Mouse (Mus musculus): ENCODE results near the gene Kif20b.
A peak's percentile ranks its signal among the peaks of the same experiment; 100 is the strongest.

The Kif20b gene

GRCm38 (mm10) chr19:34921652-34922602 is at the start of gene Kif20b:
Gene Kif20b (plus strand): TSS chr19:34922361.
- DNase-seq, result peak; percentile 94

DNA sequence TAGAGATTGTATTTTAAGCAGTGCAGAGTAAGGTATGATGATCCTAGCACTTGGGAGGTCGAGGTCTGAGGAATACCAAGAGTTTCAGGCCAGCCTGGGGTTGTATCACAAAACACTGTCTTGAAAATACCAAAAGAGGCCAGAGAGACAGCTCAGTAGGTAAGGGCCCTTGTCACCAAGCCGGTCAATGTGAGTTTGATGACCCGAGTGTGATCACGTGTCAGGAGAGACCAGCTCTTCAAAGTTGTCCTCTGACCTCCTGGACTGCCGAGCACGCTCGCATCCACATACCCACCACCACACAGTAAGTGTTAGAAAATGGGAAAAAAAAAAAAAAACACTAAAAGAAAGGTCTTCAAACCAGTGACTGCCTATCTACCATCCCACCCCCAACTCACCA is 45.5 kb upstream of the Kif20b start:
- DNase-seq, result no peak

GRCm38 (mm10) chr19:34877898-34878602 is 44.1 kb upstream of the Kif20b start:
- DNase-seq, result peak; percentile 87 to 91

GRCm38 (mm10) chr19:34878603-34879541 is 43.3 kb upstream of the Kif20b start, which contains the start of gene Pank1:
Gene Pank1 (minus strand): TSS chr19:34879455.
- peak; percentile 74 to 80 for DNase-seq

- DNase-seq, result no peak
These were observed 42.5 kb upstream of the Kif20b start for GRCm38 (mm10) chr19:34879624-34880023.

- no peak for DNase-seq
These were observed 41.0 kb upstream of the Kif20b start for GRCm38 (mm10) chr19:34881160-34881559.

GRCm38 (mm10) chr19:34882443-34882842 is 39.7 kb upstream of the Kif20b start:
- DNase-seq, result no peak

DNA sequence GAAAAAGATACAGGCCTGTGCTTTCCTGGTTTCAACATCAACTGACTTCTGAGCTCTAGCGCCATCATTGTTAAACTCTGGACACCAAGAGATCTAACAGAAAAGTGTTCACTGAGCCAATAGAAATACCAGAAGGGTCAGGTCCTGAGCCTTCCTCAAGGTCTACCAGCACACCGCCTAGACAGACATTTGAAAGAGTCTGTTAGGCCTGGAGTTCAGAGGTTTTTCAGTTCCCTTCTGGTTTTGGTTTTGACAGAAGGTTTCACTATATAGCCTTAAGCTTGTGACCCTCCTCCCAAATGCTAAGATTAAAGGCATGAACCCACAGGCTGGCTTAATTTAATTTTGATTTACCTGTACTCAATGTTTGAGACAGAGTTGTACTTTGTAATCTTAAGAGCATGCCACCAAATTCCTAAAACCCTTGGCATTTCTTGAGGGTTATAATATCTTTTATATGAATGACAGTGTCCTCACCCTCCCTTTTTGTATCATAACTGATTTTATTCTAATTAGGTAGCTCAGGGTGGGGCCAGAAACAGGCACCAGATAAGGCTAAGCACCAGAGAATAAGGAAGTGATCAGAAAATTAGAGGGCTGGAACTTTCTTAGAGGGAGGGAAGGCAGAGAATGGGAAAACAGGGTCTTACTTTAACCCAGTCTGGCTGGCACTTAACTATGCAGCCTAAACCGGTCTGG is 38.5 kb upstream of the Kif20b start:
- no peak for DNase-seq

GRCm38 (mm10) chr19:34886324-34886723 is 35.8 kb upstream of the Kif20b start:
- DNase-seq, result no peak

GRCm38 (mm10) chr19:34890981-34891380 is 31.2 kb upstream of the Kif20b start:
- peak; percentile 6 to 59 for DNase-seq

GRCm38 (mm10) chr19:34891590-34891989 is 30.6 kb upstream of the Kif20b start:
- DNase-seq, result no peak

DNA sequence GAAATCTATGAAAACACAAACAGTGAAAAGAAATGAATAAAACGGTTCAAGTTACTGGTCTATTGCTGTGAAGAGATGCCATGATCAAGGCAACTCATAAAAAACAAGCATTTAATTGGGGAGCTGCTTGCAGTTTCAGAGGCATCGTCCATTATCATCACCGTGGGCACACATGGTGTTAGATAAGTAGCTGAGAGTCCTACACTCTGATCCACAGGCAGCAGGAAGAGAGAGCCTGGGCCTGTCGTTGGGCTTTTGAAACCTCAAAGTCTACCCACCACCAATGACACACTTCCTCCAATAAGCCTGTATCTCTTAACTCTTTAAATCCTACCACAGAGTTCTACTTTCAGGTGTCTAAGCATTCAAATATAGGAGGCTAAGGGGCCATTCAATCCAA is 27.1 kb upstream of the Kif20b start:
- DNase-seq, result no peak

DNA sequence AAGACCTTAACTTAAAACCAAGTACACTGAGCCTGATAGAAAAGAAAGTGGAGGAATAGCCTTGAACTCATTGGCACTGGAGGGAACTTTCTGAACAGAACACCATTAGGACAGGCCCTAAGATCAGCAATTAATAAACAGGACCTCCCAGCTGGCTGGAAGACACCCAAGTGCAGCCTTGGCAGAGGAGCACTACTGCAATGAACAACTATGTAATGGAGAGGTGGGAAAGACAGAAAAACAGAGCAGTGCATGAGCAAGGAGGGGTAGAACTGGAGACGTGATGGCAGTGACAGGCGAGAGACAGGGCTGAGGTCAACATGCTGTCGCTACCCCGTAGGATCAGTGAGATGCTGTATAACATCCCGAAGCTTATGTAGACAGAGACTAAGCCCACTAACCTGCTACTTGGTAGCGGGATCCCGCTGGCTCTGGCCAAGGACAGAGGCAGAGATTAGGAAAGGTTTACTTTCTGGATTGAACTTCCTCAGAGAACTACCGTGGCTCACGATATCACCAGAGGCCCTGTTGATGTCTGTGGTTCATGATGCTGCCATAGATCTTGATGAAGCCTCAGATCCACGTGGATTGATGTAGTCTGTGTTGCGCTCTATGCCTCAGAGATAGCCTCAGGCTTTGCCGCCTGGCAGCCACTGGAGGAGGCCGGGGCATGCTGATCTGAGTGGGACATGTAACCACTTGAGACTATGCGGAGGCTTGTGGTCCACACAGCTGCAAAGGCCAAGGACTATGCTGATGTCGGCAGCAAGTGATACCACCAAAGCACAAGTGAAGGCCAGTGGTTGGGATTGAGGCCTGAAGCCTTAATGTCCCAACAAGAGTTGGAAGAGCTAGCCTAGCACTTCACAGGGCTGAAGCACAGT is 24.8 kb upstream of the Kif20b start:
- DNase-seq, result peak; percentile 37 to 81

DNA sequence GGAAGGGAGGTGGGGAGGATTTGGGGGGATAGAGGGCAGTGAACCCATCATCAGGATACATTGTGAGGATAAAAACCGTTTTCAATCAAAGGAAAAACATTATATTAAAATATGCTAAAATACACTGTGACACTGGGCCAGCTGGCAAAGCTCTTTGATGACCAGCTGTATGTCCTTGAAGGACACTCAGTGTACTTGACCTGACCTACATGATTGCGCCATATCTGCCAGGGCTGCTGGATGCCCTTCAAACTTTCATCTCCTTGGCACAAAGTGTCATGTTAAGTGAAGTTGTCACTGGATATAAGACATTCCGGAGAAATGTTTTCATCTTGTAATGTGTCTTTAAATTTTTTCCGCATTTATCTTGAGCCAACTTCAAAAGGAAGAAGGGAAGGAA is 23.2 kb upstream of the Kif20b start:
- peak; percentile 67 to 81 for DNase-seq

DNA sequence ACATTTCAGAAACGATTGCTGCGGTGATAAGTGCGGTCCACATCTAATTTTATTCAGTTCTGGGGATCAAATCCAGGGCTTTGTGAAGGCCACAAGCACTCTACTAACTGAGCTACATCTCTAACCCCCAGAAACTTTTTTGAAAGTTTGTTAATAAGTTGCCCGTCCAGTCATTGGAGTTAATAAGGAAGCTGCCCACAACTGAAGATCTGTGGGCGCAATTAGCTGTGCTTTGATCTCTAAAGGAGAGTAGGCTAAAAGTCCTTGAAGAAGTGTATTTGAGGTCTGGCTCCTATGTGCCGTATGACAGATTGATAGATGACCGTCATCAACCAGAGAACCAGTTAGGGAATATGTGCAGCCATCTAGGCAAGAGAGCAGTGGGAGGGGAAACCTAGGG is 20.9 kb upstream of the Kif20b start:
- DNase-seq, result no peak

DNA sequence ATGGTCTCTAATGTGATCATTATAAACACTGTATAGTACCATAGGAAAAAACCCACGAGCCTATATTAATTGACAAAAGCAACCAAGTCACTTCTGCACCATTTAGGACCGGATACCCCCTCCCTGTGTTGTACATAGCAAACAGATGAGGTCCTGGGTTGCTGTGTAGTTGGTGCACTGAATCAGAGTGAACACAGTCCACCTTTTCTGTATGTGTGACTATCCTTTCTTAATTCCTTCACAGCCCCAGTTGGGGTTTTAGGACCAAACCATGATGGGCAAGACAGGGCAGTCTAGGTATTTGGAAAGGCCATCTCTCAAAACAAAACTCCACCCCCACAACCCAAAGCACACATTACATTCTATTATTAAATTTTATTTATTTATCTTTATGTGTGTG is 20.4 kb upstream of the Kif20b start:
- no peak for DNase-seq

DNA sequence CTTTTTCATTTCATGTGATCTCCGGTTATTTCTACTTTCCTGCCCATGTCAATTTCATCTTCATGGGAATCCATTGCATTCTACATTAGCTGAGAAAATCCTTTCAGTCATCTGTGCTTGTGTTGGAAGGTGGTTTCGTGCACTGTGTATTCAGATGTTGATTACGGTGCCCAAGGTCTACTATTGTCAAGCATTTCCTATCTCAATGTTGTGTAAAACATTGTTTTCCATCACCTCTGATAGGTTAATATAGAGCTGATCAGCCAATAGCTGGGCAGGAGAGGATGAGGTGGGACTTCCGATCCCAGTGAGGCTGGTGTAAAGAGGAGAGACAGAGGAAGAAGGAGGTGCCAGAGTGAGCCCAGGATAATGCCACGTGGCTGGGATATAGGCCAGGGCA is 18.1 kb upstream of the Kif20b start:
- no peak for DNase-seq

- no peak for DNase-seq
These were observed 16.7 kb upstream of the Kif20b start for GRCm38 (mm10) chr19:34905424-34905823.

DNA sequence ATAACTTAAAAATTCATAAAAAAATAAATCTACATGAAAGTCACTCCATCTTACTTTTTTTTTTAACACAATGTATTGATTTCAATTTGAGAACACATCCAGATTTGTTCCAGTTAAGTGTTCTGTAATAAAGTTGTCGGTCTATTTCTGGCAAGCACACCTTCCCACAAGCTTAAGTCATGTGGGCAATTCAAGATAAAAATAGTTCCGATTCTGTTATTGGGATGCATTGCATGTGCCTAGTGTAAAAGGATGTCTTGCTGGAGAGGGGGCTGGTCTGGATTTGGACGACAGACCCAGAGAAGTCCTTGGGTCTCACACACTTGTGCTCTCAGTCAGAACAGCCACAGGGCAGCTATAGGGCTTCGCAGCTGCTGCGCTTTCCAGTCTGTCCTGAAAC is 15.4 kb upstream of the Kif20b start:
- no peak for DNase-seq

DNA sequence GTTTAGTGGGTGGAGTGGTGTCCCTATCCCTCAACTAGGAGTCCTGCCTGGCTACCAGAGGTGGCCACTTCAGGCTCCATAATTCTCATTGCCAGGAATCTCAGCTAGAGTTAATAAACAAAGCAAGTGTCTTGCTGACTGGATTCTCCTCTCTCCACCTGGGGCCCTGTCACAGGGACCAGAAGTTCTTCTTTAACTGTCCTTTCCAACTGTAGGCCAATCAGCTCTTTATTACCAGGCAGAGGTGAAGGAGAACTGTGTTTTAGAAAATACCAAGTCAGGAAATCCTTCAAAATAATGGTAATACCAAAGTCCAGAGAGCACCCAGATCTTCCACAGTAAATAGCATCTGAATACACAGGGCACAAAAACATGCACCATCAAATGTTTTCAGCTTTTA is 9.8 kb upstream of the Kif20b start:
- no peak for DNase-seq

- DNase-seq, result no peak
These were observed 2.1 kb upstream of the Kif20b start for GRCm38 (mm10) chr19:34920066-34920465.
